Mouse (Mus musculus) limb, embryonic 14.5 days (tissue): ENCODE data around the gene Dtx4. TPM values are rescaled to one million over a fixed set of nuclear protein-coding genes. Genes with fewer than 3 reads are reported as not detected.

Source experiments
- ATAC-seq: fragments of 200-750 bp; cut with Nextera tagmentation; 2 replicates; pipeline ENCODE4 v1.8.0; 2017; ENCODE audit warnings: low read depth, moderate number of reproducible peaks, moderate TSS enrichment; ENCODE audit not compliant: low FRiP score
- DNase-seq: peaks from one replicate; pipeline ENCODE4 v3.0.0-alpha.2; 2015; ENCODE audit warnings: low spot score
- H3K27ac ChIP-seq: fragments of 300-500 bp; sonication (generic); replicated peaks from 2 replicates; pipeline ENCODE4 v1.5.1; 2014; ENCODE audit warnings: low read depth, mild to moderate bottlenecking, low read length, moderate library complexity, mixed read lengths
- H3K27me3 ChIP-seq: fragments of 300-500 bp; sonication (generic); 2 replicates; pipeline ENCODE4 v1.6.1; 2014; ENCODE audit warnings: low read length, mixed read lengths; ENCODE audit not compliant: control insufficient read depth, insufficient read depth
- H3K36me3 ChIP-seq: fragments of 300-500 bp; sonication (generic); 2 replicates; pipeline ENCODE4 v1.6.1; 2014; ENCODE audit warnings: mild to moderate bottlenecking, low read length, moderate library complexity, mixed read lengths; ENCODE audit not compliant: control insufficient read depth, insufficient read depth
- H3K4me1 ChIP-seq: fragments of 300-500 bp; sonication (generic); 2 replicates; pipeline ENCODE4 v1.6.1; 2014; ENCODE audit warnings: antibody characterized with exemption, low read length, mixed read lengths; ENCODE audit not compliant: control insufficient read depth, insufficient read depth
- H3K4me2 ChIP-seq: fragments of 300-500 bp; sonication (generic); replicated peaks from 2 replicates; pipeline ENCODE4 v1.6.1; 2014; ENCODE audit warnings: low read depth, mild to moderate bottlenecking, low read length, moderate library complexity; ENCODE audit not compliant: severe bottlenecking
- H3K4me3 ChIP-seq: fragments of 300-500 bp; sonication (generic); replicated peaks from 2 replicates; pipeline ENCODE4 v1.5.1; 2014; ENCODE audit warnings: low read length
- H3K9ac ChIP-seq: fragments of 300-500 bp; sonication (generic); 2 replicates; pipeline ENCODE4 v1.6.1; 2014; ENCODE audit warnings: mild to moderate bottlenecking, low read depth, low read length, moderate library complexity; ENCODE audit not compliant: severe bottlenecking
- H3K9me3 ChIP-seq: fragments of 300-500 bp; sonication (generic); 2 replicates; pipeline ENCODE4 v1.6.1; 2016; ENCODE audit warnings: low read length; ENCODE audit not compliant: control insufficient read depth
- POLR2A ChIP-seq: fragments of 200-500 bp; IDR thresholded peaks from 2 replicates; pipeline ENCODE4 v1.8.0; 2012; ENCODE audit warnings: inconsistent platforms, mild to moderate bottlenecking, moderate library complexity, borderline replicate concordance; ENCODE audit not compliant: insufficient read depth, insufficient read length; ENCODE audit errors: extremely low read depth
- WGBS: fragments of 180-500 bp; shearing (Covaris S2); extraction: QIAGEN DNeasy Blood & Tissue Kit; methylation state at CpG from one replicate; pipeline ENCODE4 v1.1.7; 2014; 5-methylcytosine and 5-hydroxymethylcytosine counted together
- polyA plus RNA-seq, 2 experiments: library from polyadenylated mRNA; depleted of rRNA in 1 of 2; stranded (reverse) in 1 of 2; unstranded in 1 of 2; fragments of >200 nt; fragmentation: Nextera tagmentation in 1 of 2; extraction: Ambion mirVana in 1 of 2; gene quantifications; 2 replicates each; pipeline versions ENCODE4 v1.2.1 to v1.2.3; 2012 to 2014

Dtx4 gene
- polyA plus RNA-seq, 2 experiments = 10.3 to 10.4 TPM

DNA sequence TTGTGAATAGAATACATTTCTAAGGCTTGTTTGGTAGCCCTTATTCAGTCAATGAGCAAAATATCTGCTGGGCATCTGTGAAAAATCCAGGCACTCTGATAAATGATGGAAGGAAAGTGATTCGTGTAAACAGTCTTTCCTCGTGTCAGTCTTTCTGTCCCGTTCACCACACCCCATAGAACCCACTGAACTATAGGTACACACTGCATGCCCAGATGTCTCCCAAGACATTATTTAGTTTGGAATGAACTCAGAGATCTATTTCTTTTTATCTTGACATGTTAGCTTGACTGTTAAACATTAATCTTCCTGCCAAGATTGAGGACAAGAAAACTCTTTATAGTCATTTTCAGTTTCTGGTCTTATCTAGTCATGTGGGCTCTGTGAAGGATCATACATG, 82.9 kb downstream of the Dtx4 start:
- 91% methylated on average over 3 of the region's 3 CpGs for WGBS
- no peaks in the 10 kb centered on the region for H3K36me3 ChIP-seq

DNA sequence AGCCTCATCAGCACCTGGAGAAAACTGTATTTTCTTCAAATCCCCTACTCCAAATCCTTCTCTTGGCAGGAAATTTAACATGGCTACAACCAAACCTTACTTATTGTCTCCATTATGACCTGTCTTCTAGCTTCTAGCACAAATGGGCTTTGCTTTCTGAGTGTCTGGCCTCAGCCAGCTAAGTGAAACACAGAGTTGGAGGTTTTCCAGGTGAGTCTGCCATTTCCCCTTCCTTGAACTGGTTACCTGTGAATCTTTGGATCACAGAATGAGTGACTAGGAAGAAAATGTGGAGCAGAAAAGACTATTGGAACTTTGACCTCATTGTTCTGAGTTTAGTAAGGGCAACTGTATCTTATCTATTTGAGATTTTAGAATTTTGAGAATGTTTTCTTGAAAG, 83.9 kb downstream of the Dtx4 start, which contains the start of gene Olfr1441:
TSS of gene Olfr1441 (plus strand) at position 73 of the 400 bp plus-strand sequence.
- TF ChIP-seq POLR2A = no peak
- Histone ChIP-seq H3K4me3 (no peak within 1 kb of the TSS), H3K27ac (no peak within 1 kb of the TSS), H3K4me2 (no peak within 1 kb of the TSS), H3K27me3 (no peaks in the 10 kb centered on the region), H3K36me3 (no peaks in the 10 kb centered on the region), H3K4me1 (no peaks in the 10 kb centered on the region), H3K9ac (no peak within 1 kb of the TSS), H3K9me3 (no peaks in the 10 kb centered on the region)
- DNase-seq = no peak
- no peak for ATAC-seq

More for the DNA sequence above, 82.9 kb downstream of the Dtx4 start:
- no peak for TF ChIP-seq POLR2A
- no peaks in the 10 kb centered on the region for H3K4me1 ChIP-seq
- DNase-seq (no peak), ATAC-seq (no peak)
- no peak overlapping the region for H3K4me3 ChIP-seq
- no peaks in the 10 kb centered on the region for H3K27me3 ChIP-seq
- H3K9ac ChIP-seq = no peak overlapping the region
- H3K27ac ChIP-seq = no peak overlapping the region
- no peaks in the 10 kb centered on the region for H3K9me3 ChIP-seq
- no peak overlapping the region for H3K4me2 ChIP-seq

Other genes starting within 250 kb of the Dtx4 start
- not detected in 2 replicates for gene Olfr235, start 240.4 kb downstream of the Dtx4 start, polyA plus RNA-seq (2012; rRNA removed)
- not detected in 2 replicates for gene Olfr235, start 240.4 kb downstream of the Dtx4 start, polyA plus RNA-seq (2014; fragmentation: Nextera tagmentation; extraction: Ambion mirVana)
- gene Olfr1434, start 221.6 kb downstream of the Dtx4 start, polyA plus RNA-seq (2012; rRNA removed) = not detected in 2 replicates
- not detected in 2 replicates for gene Olfr1434, start 221.6 kb downstream of the Dtx4 start, polyA plus RNA-seq (2014; fragmentation: Nextera tagmentation; extraction: Ambion mirVana)
- not detected in 2 replicates for gene Olfr1436, start 202.3 kb downstream of the Dtx4 start, polyA plus RNA-seq (2012; rRNA removed)
- gene Olfr1436, start 202.3 kb downstream of the Dtx4 start, polyA plus RNA-seq (2014; fragmentation: Nextera tagmentation; extraction: Ambion mirVana) = not detected in 2 replicates
- gene Olfr1437, start 176.4 kb downstream of the Dtx4 start, polyA plus RNA-seq (2012; rRNA removed) = not detected in 2 replicates
- gene Olfr1437, start 176.4 kb downstream of the Dtx4 start, polyA plus RNA-seq (2014; fragmentation: Nextera tagmentation; extraction: Ambion mirVana) = not detected in 2 replicates
- not detected in 2 replicates for gene Olfr1438-ps1, start 165.5 kb downstream of the Dtx4 start, polyA plus RNA-seq (2012; rRNA removed)
- gene Olfr1438-ps1, start 165.5 kb downstream of the Dtx4 start, polyA plus RNA-seq (2014; fragmentation: Nextera tagmentation; extraction: Ambion mirVana) = not detected in 2 replicates
- gene Olfr1440, start 114.2 kb downstream of the Dtx4 start, polyA plus RNA-seq (2012; rRNA removed) = not detected in 2 replicates
- gene Olfr1440, start 114.2 kb downstream of the Dtx4 start, polyA plus RNA-seq (2014; fragmentation: Nextera tagmentation; extraction: Ambion mirVana) = not detected in 2 replicates
- gene Olfr1441, start 84.0 kb downstream of the Dtx4 start, polyA plus RNA-seq (2012; rRNA removed) = not detected in 2 replicates
- gene Olfr1441, start 84.0 kb downstream of the Dtx4 start, polyA plus RNA-seq (2014; fragmentation: Nextera tagmentation; extraction: Ambion mirVana) = not detected in 2 replicates
- gene Pfpl, start 73.5 kb downstream of the Dtx4 start, polyA plus RNA-seq (2012; rRNA removed) = not detected in 2 replicates
- gene Pfpl, start 73.5 kb downstream of the Dtx4 start, polyA plus RNA-seq (2014; fragmentation: Nextera tagmentation; extraction: Ambion mirVana) = not detected in 2 replicates
- 3.5 and 3.6 TPM in 2 replicates for gene Mpeg1, start 40.7 kb downstream of the Dtx4 start, polyA plus RNA-seq (2012; rRNA removed)
- 0.92 and 1.00 TPM in 2 replicates for gene Mpeg1, start 40.7 kb downstream of the Dtx4 start, polyA plus RNA-seq (2014; fragmentation: Nextera tagmentation; extraction: Ambion mirVana)
- 11.0 and 17.1 TPM in 2 replicates for gene Fam111a, start 44.3 kb upstream of the Dtx4 start, polyA plus RNA-seq (2012; rRNA removed)
- gene Fam111a, start 44.3 kb upstream of the Dtx4 start, polyA plus RNA-seq (2014; fragmentation: Nextera tagmentation; extraction: Ambion mirVana) = 23.8 and 25.1 TPM in 2 replicates
- gene Gm4952, start 98.5 kb upstream of the Dtx4 start, polyA plus RNA-seq (2012; rRNA removed) = 0.04 and 0.08 TPM in 2 replicates
- gene Gm4952, start 98.5 kb upstream of the Dtx4 start, polyA plus RNA-seq (2014; fragmentation: Nextera tagmentation; extraction: Ambion mirVana) = 0.33 TPM in 1 of 2 replicates, not detected in the other
- gene Glyat, start 131.9 kb upstream of the Dtx4 start, polyA plus RNA-seq (2012; rRNA removed) = 0.04 TPM in 1 of 2 replicates, not detected in the other
- gene Glyat, start 131.9 kb upstream of the Dtx4 start, polyA plus RNA-seq (2014; fragmentation: Nextera tagmentation; extraction: Ambion mirVana) = not detected in 2 replicates
- gene Olfr1442, start 169.0 kb upstream of the Dtx4 start, polyA plus RNA-seq (2012; rRNA removed) = not detected in 2 replicates
- not detected in 2 replicates for gene Olfr1442, start 169.0 kb upstream of the Dtx4 start, polyA plus RNA-seq (2014; fragmentation: Nextera tagmentation; extraction: Ambion mirVana)
- gene Olfr1443, start 176.7 kb upstream of the Dtx4 start, polyA plus RNA-seq (2012; rRNA removed) = not detected in 2 replicates
- not detected in 2 replicates for gene Olfr1443, start 176.7 kb upstream of the Dtx4 start, polyA plus RNA-seq (2014; fragmentation: Nextera tagmentation; extraction: Ambion mirVana)
- not detected in 2 replicates for gene Keg1, start 194.3 kb upstream of the Dtx4 start, polyA plus RNA-seq (2012; rRNA removed)
- gene Keg1, start 194.3 kb upstream of the Dtx4 start, polyA plus RNA-seq (2014; fragmentation: Nextera tagmentation; extraction: Ambion mirVana) = not detected in 2 replicates